Mouse (Mus musculus) forebrain, embryonic 12.5 days (tissue): Measurements from ENCODE around the gene Arhgap6. TPM values are rescaled to one million over a fixed set of nuclear protein-coding genes. Genes with fewer than 3 reads are reported as not detected.

Experiments
- ATAC-seq: fragments of 200-750 bp; cut with Nextera tagmentation; 2 replicates; pipeline ENCODE4 v1.8.0; 2017; ENCODE audit warnings: moderate TSS enrichment; ENCODE audit not compliant: low FRiP score
- H3K27ac ChIP-seq: fragments of 300-500 bp; sonication (generic); 2 replicates; pipeline ENCODE4 v1.5.1; 2016; ENCODE audit warnings: mild to moderate bottlenecking
- H3K27me3 ChIP-seq: fragments of 300-500 bp; sonication (generic); 2 replicates; pipeline ENCODE4 v1.6.1; 2016; ENCODE audit warnings: mild to moderate bottlenecking
- H3K36me3 ChIP-seq: fragments of 300-500 bp; sonication (generic); replicated peaks from 2 replicates; pipeline ENCODE4 v1.6.1; 2016; ENCODE audit warnings: mild to moderate bottlenecking
- H3K4me1 ChIP-seq: fragments of 300-500 bp; sonication (generic); 2 replicates; pipeline ENCODE4 v1.6.1; 2016
- H3K4me2 ChIP-seq: fragments of 300-500 bp; sonication (generic); 2 replicates; pipeline ENCODE4 v1.6.1; 2016; ENCODE audit warnings: mild to moderate bottlenecking, moderate library complexity
- H3K4me3 ChIP-seq: fragments of 300-500 bp; sonication (generic); replicated peaks from 2 replicates; pipeline ENCODE4 v1.5.1; 2016; ENCODE audit warnings: mild to moderate bottlenecking
- H3K9ac ChIP-seq: fragments of 300-500 bp; sonication (generic); 2 replicates; pipeline ENCODE4 v1.6.1; 2016; ENCODE audit warnings: mild to moderate bottlenecking
- H3K9me3 ChIP-seq: fragments of 300-500 bp; sonication (generic); 2 replicates; pipeline ENCODE4 v1.6.1; 2016
- WGBS: fragments of 180-500 bp; shearing (Covaris S2); methylation state at CpG from one replicate; pipeline ENCODE4 v1.1.7; 2016; 5-methylcytosine and 5-hydroxymethylcytosine counted together
- polyA plus RNA-seq: library from polyadenylated mRNA; unstranded; fragments of >200 nt; fragmentation: Nextera tagmentation; extraction: Ambion mirVana; gene quantifications from 2 replicates; pipeline ENCODE4 v1.2.1, GENCODE M21; 2016

The Arhgap6 gene
- polyA plus RNA-seq, 1 experiment from 2014 or later, result 0.73 TPM

- Histone ChIP-seq H3K36me3 (no peaks in the 10 kb centered on the region), H3K9me3 (no peaks in the 10 kb centered on the region), H3K4me2 (no peak overlapping the region), H3K9ac (no peak overlapping the region), H3K4me3 (no peak overlapping the region), H3K4me1 (no peaks in the 10 kb centered on the region), H3K27ac (no peak overlapping the region), H3K27me3 (peaks cover 9% of the 10 kb centered on the region; the same call in 1 of the 2 replicates)
- ATAC-seq, result no peak
- WGBS, result 84% methylated on average over 3 of the region's 3 CpGs
Measured at GRCm38 (mm10) chrX:168904086-168904485, 109.2 kb downstream of the Arhgap6 start.

GRCm38 (mm10) chrX:168907586-168907985 is 112.7 kb downstream of the Arhgap6 start:
- no peak for ATAC-seq
- Histone ChIP-seq H3K9me3 (no peaks in the 10 kb centered on the region), H3K9ac (no peak overlapping the region), H3K4me2 (no peak overlapping the region), H3K4me3 (no peak overlapping the region), H3K27ac (no peak overlapping the region), H3K36me3 (no peaks in the 10 kb centered on the region), H3K27me3 (peaks cover 12% of the 10 kb centered on the region; the same call in 1 of the 2 replicates), H3K4me1 (no peaks in the 10 kb centered on the region)
- 39% methylated on average over 2 of the region's 2 CpGs for WGBS

- H3K9ac ChIP-seq, result no peak overlapping the region
- H3K27ac ChIP-seq, result no peak overlapping the region
- no peak overlapping the region for H3K4me3 ChIP-seq
- H3K36me3 ChIP-seq, result no peaks in the 10 kb centered on the region
- H3K4me1 ChIP-seq, result no peaks in the 10 kb centered on the region
- peaks cover 3% of the 10 kb centered on the region; the same call in 1 of the 2 replicates for H3K27me3 ChIP-seq
- no peaks in the 10 kb centered on the region for H3K9me3 ChIP-seq
- ATAC-seq, result no peak
- no peak overlapping the region for H3K4me2 ChIP-seq
Measured at GRCm38 (mm10) chrX:168913519-168913918, 118.6 kb downstream of the Arhgap6 start.

DNA sequence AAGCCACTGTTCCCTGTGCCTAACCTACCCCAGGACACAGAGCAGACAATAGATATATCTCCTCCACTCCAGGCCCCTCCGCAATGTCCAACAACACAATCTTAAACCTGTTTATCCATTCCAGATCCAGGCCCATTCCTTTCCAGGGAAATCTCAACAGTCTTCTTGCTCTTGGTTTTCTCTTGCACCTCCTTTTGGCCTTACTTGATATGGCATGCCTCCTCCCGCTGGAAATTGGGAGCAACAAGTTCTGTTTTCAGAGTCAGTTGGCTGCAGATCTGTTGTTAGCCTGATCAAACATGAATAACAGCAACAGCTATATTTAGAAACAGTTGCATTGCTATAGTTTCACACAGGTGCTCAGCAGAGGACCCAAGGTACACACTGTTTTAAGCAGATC is 126.0 kb downstream of the Arhgap6 start:
- Histone ChIP-seq H3K36me3 (no peaks in the 10 kb centered on the region), H3K4me1 (no peaks in the 10 kb centered on the region), H3K27ac (no peak overlapping the region), H3K4me3 (no peak overlapping the region), H3K4me2 (no peak overlapping the region), H3K27me3 (peaks cover 4% of the 10 kb centered on the region; the same call in 1 of the 2 replicates), H3K9me3 (no peaks in the 10 kb centered on the region), H3K9ac (no peak overlapping the region)
- 81% methylated on average over 2 of the region's 2 CpGs for WGBS
- no peak for ATAC-seq

DNA sequence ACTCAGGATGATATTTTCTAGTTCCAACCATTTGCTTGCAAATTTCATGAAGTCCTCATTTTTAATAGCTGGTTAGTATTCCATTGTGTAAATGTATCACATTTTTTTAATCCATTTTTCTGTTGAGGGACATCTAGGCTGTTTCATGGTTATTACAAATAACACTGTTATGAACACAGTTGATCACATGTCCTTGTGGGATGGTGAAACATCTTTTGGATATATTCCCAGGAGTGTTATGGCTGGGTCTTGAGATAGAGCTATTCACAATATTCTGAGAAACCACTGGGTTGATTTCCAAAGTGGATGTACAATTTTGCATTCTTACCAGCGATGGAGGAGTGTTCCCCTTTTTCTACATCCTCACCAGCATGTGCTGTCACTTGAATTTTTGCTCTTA is 137.5 kb downstream of the Arhgap6 start:
- Histone ChIP-seq H3K9ac (no peak overlapping the region), H3K27me3 (peaks cover 3% of the 10 kb centered on the region; the same call in 1 of the 2 replicates), H3K27ac (no peak overlapping the region), H3K36me3 (no peaks in the 10 kb centered on the region), H3K4me2 (no peak overlapping the region), H3K4me3 (no peak overlapping the region), H3K4me1 (no peaks in the 10 kb centered on the region), H3K9me3 (no peaks in the 10 kb centered on the region)
- WGBS, result 65% methylated on average over 1 of the region's 1 CpGs
- no peak for ATAC-seq

- Histone ChIP-seq H3K36me3 (no peaks in the 10 kb centered on the region), H3K4me1 (no peaks in the 10 kb centered on the region), H3K9ac (no peak overlapping the region), H3K9me3 (no peaks in the 10 kb centered on the region), H3K27me3 (peaks cover 16% of the 10 kb centered on the region), H3K4me3 (no peak overlapping the region), H3K27ac (no peak overlapping the region), H3K4me2 (no peak overlapping the region)
- no peak; the same call in 1 of the 2 replicates for ATAC-seq
- 3% methylated on average over 3 of the region's 3 CpGs for WGBS
Measured at GRCm38 (mm10) chrX:168935447-168935846, 140.5 kb downstream of the Arhgap6 start.

GRCm38 (mm10) chrX:168937941-168938340 is 143.0 kb downstream of the Arhgap6 start:
- Histone ChIP-seq H3K9ac (no peak overlapping the region), H3K4me1 (no peaks in the 10 kb centered on the region), H3K27ac (no peak overlapping the region), H3K4me3 (no peak overlapping the region), H3K27me3 (peaks cover 16% of the 10 kb centered on the region), H3K4me2 (no peak overlapping the region), H3K36me3 (no peaks in the 10 kb centered on the region), H3K9me3 (no peaks in the 10 kb centered on the region)
- no peak for ATAC-seq
- whole genome bisulfite sequencing, result 47% methylated on average over 4 of the region's 4 CpGs

DNA sequence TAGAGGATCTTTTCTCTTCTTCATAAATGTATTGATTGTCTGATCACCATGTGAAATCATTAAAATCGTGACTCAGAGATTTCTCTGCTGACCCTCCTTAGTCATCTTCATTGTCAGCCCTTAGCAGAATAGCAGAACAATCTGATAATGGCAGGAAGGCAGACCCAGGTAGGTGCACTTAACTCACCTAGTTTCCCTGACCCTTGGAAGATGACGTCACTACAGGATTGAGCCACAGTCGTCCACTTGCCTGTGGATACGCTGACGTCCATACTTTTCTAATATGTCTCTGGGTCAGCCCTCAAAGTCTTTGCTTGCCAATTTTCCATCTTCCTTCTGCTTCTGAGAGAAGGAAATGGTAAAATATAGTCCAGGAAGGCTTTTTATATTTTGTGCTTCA is 146.8 kb downstream of the Arhgap6 start:
- peaks cover 16% of the 10 kb centered on the region for H3K27me3 ChIP-seq
- no peak overlapping the region for H3K4me2 ChIP-seq
- no peak overlapping the region for H3K9ac ChIP-seq
- no peak for ATAC-seq
- no peaks in the 10 kb centered on the region for H3K36me3 ChIP-seq
- H3K4me3 ChIP-seq, result no peak overlapping the region
- no peaks in the 10 kb centered on the region for H3K9me3 ChIP-seq
- H3K27ac ChIP-seq, result no peak overlapping the region
- WGBS, result 91% methylated on average over 5 of the region's 5 CpGs
- H3K4me1 ChIP-seq, result no peaks in the 10 kb centered on the region

- no peak overlapping the region for H3K4me3 ChIP-seq
- 89% methylated on average over 4 of the region's 4 CpGs for WGBS
- H3K9ac ChIP-seq, result no peak overlapping the region
- H3K9me3 ChIP-seq, result no peaks in the 10 kb centered on the region
- no peak overlapping the region for H3K27ac ChIP-seq
- peaks cover 10% of the 10 kb centered on the region for H3K27me3 ChIP-seq
- no peaks in the 10 kb centered on the region for H3K4me1 ChIP-seq
- H3K4me2 ChIP-seq, result no peak overlapping the region
- ATAC-seq, result no peak
- H3K36me3 ChIP-seq, result no peaks in the 10 kb centered on the region
Measured at GRCm38 (mm10) chrX:168943217-168943616, 148.3 kb downstream of the Arhgap6 start.

DNA sequence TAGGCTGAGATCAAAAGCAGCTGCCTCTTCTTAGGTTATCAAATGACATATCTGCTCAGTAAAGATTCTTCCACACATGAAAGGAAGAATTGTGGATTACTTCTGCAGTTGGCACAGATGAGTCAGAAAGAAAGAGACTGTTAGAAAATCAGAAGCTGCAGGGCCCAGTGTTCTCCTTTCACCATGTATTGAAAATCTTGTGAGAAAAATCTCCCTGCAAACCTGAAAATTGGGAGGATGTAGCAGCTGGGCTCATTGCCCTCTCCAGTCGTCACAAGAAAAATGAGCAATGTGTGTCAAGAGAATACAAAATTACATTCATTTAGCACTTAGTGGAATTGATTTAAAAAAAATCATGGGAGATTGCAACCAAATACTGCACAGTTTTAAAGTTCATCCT is 180.5 kb downstream of the Arhgap6 start:
- ATAC-seq, result no peak
- Histone ChIP-seq H3K9ac (no peak overlapping the region), H3K9me3 (no peaks in the 10 kb centered on the region), H3K4me1 (no peaks in the 10 kb centered on the region), H3K27me3 (peaks cover 11% of the 10 kb centered on the region), H3K36me3 (no peaks in the 10 kb centered on the region), H3K27ac (no peak overlapping the region), H3K4me3 (no peak overlapping the region), H3K4me2 (no peak overlapping the region)
- WGBS, result 67% methylated on average over 1 of the region's 1 CpGs

GRCm38 (mm10) chrX:168977776-168978175 is 182.9 kb downstream of the Arhgap6 start:
- H3K27me3 ChIP-seq, result peaks cover 11% of the 10 kb centered on the region
- H3K9ac ChIP-seq, result no peak overlapping the region
- H3K36me3 ChIP-seq, result no peaks in the 10 kb centered on the region
- ATAC-seq, result no peak
- no peak overlapping the region for H3K4me2 ChIP-seq
- no peaks in the 10 kb centered on the region for H3K4me1 ChIP-seq
- WGBS, result 72% methylated on average over 3 of the region's 3 CpGs
- H3K27ac ChIP-seq, result no peak overlapping the region
- H3K4me3 ChIP-seq, result no peak overlapping the region
- H3K9me3 ChIP-seq, result no peaks in the 10 kb centered on the region

DNA sequence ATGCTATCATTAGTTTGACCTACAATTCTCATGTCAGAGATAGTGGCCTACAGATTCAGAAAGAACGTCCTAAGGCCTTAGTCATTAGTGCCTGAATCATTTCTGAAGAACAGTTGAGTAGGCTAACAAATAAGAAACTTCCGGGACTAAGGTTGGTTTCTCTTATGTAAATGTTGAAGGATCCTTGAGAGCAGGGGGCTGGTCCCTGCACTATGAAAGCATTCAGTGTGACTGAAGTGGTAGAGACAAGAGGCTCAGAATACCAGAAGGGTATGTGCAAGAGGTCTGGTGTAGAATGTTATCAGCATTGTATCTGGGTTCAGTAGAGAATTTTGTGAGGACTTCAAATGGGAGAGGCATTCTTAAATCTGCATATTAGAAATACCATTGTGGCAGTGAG is 185.5 kb downstream of the Arhgap6 start:
- Histone ChIP-seq H3K4me1 (no peaks in the 10 kb centered on the region), H3K27me3 (peaks cover 14% of the 10 kb centered on the region), H3K9me3 (no peaks in the 10 kb centered on the region), H3K9ac (no peak overlapping the region), H3K27ac (no peak overlapping the region), H3K4me3 (no peak overlapping the region), H3K4me2 (no peak overlapping the region), H3K36me3 (no peaks in the 10 kb centered on the region)
- ATAC-seq, result no peak
- WGBS, result 63% methylated on average over 2 of the region's 2 CpGs

- Histone ChIP-seq H3K9ac (no peak overlapping the region), H3K4me3 (no peak overlapping the region), H3K9me3 (no peaks in the 10 kb centered on the region), H3K36me3 (no peaks in the 10 kb centered on the region), H3K27me3 (peaks cover 15% of the 10 kb centered on the region), H3K4me1 (no peaks in the 10 kb centered on the region), H3K27ac (no peak overlapping the region), H3K4me2 (no peak overlapping the region)
- 65% methylated on average over 1 of the region's 1 CpGs for WGBS
- ATAC-seq, result no peak
Measured at GRCm38 (mm10) chrX:169007066-169007465, 212.2 kb downstream of the Arhgap6 start.
